21 mouse cellular contexts compared by ENCODE assay signal in genomic region chr12:31725511-31726275, GRCm38 (mm10). TPM values are rescaled to one million over a fixed set of nuclear protein-coding genes. Genes with fewer than 3 reads are reported as not detected.
DNase-seq lines count a peak whose midpoint lies in the region; ATAC-seq and TF ChIP-seq lines count a peak whose summit lies in the region.
"Had no signal": no experiment of that assay in that cellular context is flagged by ENCODE, and none has a peak within 500 bp of the region (broad histone marks: within the 10 kb centered on the region; RNA-seq: fewer than 3 reads in every experiment).

No protein-coding gene starts in this region.

- peaks cover 4% of the 10 kb centered on the region for H3K36me3 ChIP-seq in heart, adult 2 months (ENCODE audit: control insufficient read depth, insufficient read depth, low read length)
- H3K36me3 ChIP-seq in heart, embryonic 16.5 days (ENCODE audit: control insufficient read depth, insufficient read depth), result 0 out of 2 replicates have a peak, but pooled peaks cover 2% of the 10 kb centered on the region
- no peaks in the 10 kb centered on the region for H3K36me3 ChIP-seq in kidney, embryonic 16.5 days (ENCODE audit: insufficient read depth, low read length)
- H3K36me3 ChIP-seq in hindbrain, embryonic 11.5 days (ENCODE audit: control insufficient read depth, insufficient read depth, low read length), result no peaks in the 10 kb centered on the region
- H3K36me3 ChIP-seq in kidney, adult 2 months (ENCODE audit: control insufficient read depth, insufficient read depth, low read length), result no peaks in the 10 kb centered on the region
- H3K36me3 ChIP-seq: limb, embryonic 10.5 days; neural tube, embryonic 13.5 days had no signal

- peaks cover 1% of the 10 kb centered on the region for H3K4me1 ChIP-seq in heart, adult 2 months (ENCODE audit: control insufficient read depth, insufficient read depth, low read length)
- H3K4me1 ChIP-seq in heart, embryonic 16.5 days (ENCODE audit: control insufficient read depth, insufficient read depth, low read length), result peaks cover 17% of the 10 kb centered on the region
- H3K4me1 ChIP-seq in kidney, embryonic 16.5 days (ENCODE audit: insufficient read depth, low read length), result no peaks in the 10 kb centered on the region
- no peaks in the 10 kb centered on the region for H3K4me1 ChIP-seq in hindbrain, embryonic 11.5 days (replicated peaks; ENCODE audit: control insufficient read depth, insufficient read depth, low read length)
- H3K4me1 ChIP-seq in kidney, adult 2 months (ENCODE audit: control insufficient read depth, insufficient read depth, low read length), result 0 out of 2 replicates have a peak, but pooled peaks cover 3% of the 10 kb centered on the region

- H3K9ac ChIP-seq in heart, adult 2 months (ENCODE audit: low read depth, low read length), result no peak overlapping the region
- no peak overlapping the region for H3K9ac ChIP-seq in heart, embryonic 16.5 days (ENCODE audit: low read length)
- no peak overlapping the region for H3K9ac ChIP-seq in kidney, embryonic 16.5 days (replicated peaks; ENCODE audit: low read length)
- no peak overlapping the region for H3K9ac ChIP-seq in hindbrain, embryonic 11.5 days (ENCODE audit: low read depth, low read length)
- H3K9ac ChIP-seq: liver, embryonic 14.5 days; neural tube, embryonic 13.5 days had no signal

- 77% methylated on average over 12 of the region's 12 CpGs for WGBS in heart, adult 2 months
- 65% methylated on average over 12 of the region's 12 CpGs for WGBS in heart, embryonic 16.5 days
- WGBS in kidney, embryonic 16.5 days, result 90% methylated on average over 12 of the region's 12 CpGs
- WGBS in hindbrain, embryonic 11.5 days, result 85% methylated on average over 12 of the region's 12 CpGs
- WGBS in kidney, adult 2 months, result 84% methylated on average over 12 of the region's 12 CpGs

- intact Hi-C loops in heart, adult 2 months (cut with DNase I), result loop anchor here (5.0 kb wide), 1 partner anchor 122 kb away; no protein-coding TSS in a partner anchor

- TF ChIP-seq CTCF in heart, adult 2 months (IDR thresholded peaks at IDR 0.05), result no peak
- no peak for TF ChIP-seq CTCF in kidney, adult 2 months (conservative IDR thresholded peaks at IDR 0.05; ENCODE audit: insufficient read depth, insufficient read length, low read depth, low read length)

- peak; percentile 60 for ATAC-seq in heart, embryonic 16.5 days (replicated peaks; ENCODE audit: extremely low read depth, insufficient read depth, low FRiP score)
- ATAC-seq in kidney, embryonic 16.5 days (ENCODE audit: low FRiP score, low TSS enrichment), result no peak
- no peak for ATAC-seq in hindbrain, embryonic 11.5 days (ENCODE audit: low FRiP score)
- ATAC-seq: hindbrain, postnatal 0 days; lung, postnatal 0 days had no signal

- peak; percentile 91 for TF ChIP-seq EP300 in heart, adult 2 months (IDR thresholded peaks at IDR 0.05; ENCODE audit: insufficient read depth, low read depth, low read length)

- no peak overlapping the region for H3K4me2 ChIP-seq in heart, embryonic 16.5 days (ENCODE audit: low read depth, low read length)
- H3K4me2 ChIP-seq in kidney, embryonic 16.5 days (replicated peaks; ENCODE audit: low read depth, low read length), result no peak overlapping the region
- H3K4me2 ChIP-seq in hindbrain, embryonic 11.5 days (replicated peaks; ENCODE audit: low read depth, low read length), result no peak overlapping the region
- H3K4me2 ChIP-seq: neural tube, embryonic 13.5 days had no signal

- TF ChIP-seq POLR2A in heart, adult 2 months (IDR thresholded peaks at IDR 0.05; ENCODE audit: insufficient read depth, low read depth, low read length), result no peak
- TF ChIP-seq POLR2A in kidney, adult 2 months (IDR thresholded peaks at IDR 0.05; ENCODE audit: low read depth, low read length), result no peak

- peak; percentile 7 for DNase-seq in ovary, postnatal 36 days (ENCODE audit: low spot score)
- no peak for DNase-seq in ovary, postnatal 10 days (ENCODE audit: low spot score)
- DNase-seq in heart, adult 2 months, result peak in 1 of 2 experiments; percentile 76
- DNase-seq in hindbrain, embryonic 11.5 days (ENCODE audit: low spot score), result no peak
- DNase-seq in kidney, adult 2 months, result no peak
- DNase-seq: cerebellum, adult 2 months; kidney, adult 9 months; right cerebral cortex, adult 18-20 months; thymus, postnatal 4 days had no signal

- H3K4me3 ChIP-seq in heart, adult 2 months, result no peak overlapping the region
- no peak overlapping the region for H3K4me3 ChIP-seq in heart, embryonic 16.5 days (ENCODE audit: low read length)
- H3K4me3 ChIP-seq in kidney, embryonic 16.5 days (ENCODE audit: low read length), result no peak overlapping the region
- H3K4me3 ChIP-seq in hindbrain, embryonic 11.5 days (ENCODE audit: low read depth, low read length), result no peak overlapping the region
- no peak overlapping the region for H3K4me3 ChIP-seq in kidney, adult 2 months (ENCODE audit: insufficient read depth, low read depth, low read length)
- H3K4me3 ChIP-seq: limb, embryonic 10.5 days; neural tube, embryonic 13.5 days had no signal

- H3K27ac ChIP-seq in heart, adult 2 months, result peak overlapping the region; percentile 62
- peak overlapping the region; percentile 78 for H3K27ac ChIP-seq in heart, embryonic 16.5 days (ENCODE audit: low read length)
- no peak overlapping the region for H3K27ac ChIP-seq in kidney, embryonic 16.5 days (ENCODE audit: low read length)
- no peak overlapping the region for H3K27ac ChIP-seq in hindbrain, embryonic 11.5 days (ENCODE audit: low read depth, low read length)
- H3K27ac ChIP-seq in kidney, adult 2 months (ENCODE audit: insufficient read depth, low read depth, low read length), result no peak overlapping the region
- H3K27ac ChIP-seq: hindbrain, postnatal 0 days; limb, embryonic 10.5 days; liver, embryonic 14.5 days; neural tube, embryonic 13.5 days; stomach, postnatal 0 days had no signal

- no peaks in the 10 kb centered on the region for H3K27me3 ChIP-seq in heart, adult 2 months (ENCODE audit: control insufficient read depth, insufficient read depth, low read length)
- no peaks in the 10 kb centered on the region for H3K27me3 ChIP-seq in heart, embryonic 16.5 days (ENCODE audit: control insufficient read depth, insufficient read depth, low read length)
- no peaks in the 10 kb centered on the region for H3K27me3 ChIP-seq in kidney, embryonic 16.5 days (ENCODE audit: insufficient read depth, low read length)
- H3K27me3 ChIP-seq in hindbrain, embryonic 11.5 days (ENCODE audit: control insufficient read depth, insufficient read depth, low read length), result no peaks in the 10 kb centered on the region
- no peaks in the 10 kb centered on the region for H3K27me3 ChIP-seq in kidney, adult 2 months (replicated peaks; ENCODE audit: control insufficient read depth, insufficient read depth, low read length)
- H3K27me3 ChIP-seq: neural tube, embryonic 13.5 days had no signal

- no peaks in the 10 kb centered on the region for H3K79me2 ChIP-seq in heart, adult 2 months (replicated peaks; ENCODE audit: control insufficient read depth, insufficient read depth, low read length)

- H3K9me3 ChIP-seq in heart, embryonic 16.5 days (replicated peaks; ENCODE audit: control insufficient read depth, low read length), result no peaks in the 10 kb centered on the region; the same call in 1 of the 2 replicates
- H3K9me3 ChIP-seq in kidney, embryonic 16.5 days (ENCODE audit: low read length), result no peaks in the 10 kb centered on the region
- H3K9me3 ChIP-seq in hindbrain, embryonic 11.5 days (ENCODE audit: control insufficient read depth, low read length), result no peaks in the 10 kb centered on the region
- H3K9me3 ChIP-seq: limb, embryonic 10.5 days; neural tube, embryonic 13.5 days had no signal

RNA-seq across cellular contexts. Expression of gene Gpr22, which starts 11.9 kb away (rescaled TPM):
- total RNA-seq in heart, adult 2 months (2021), result 10 to 100 TPM; 19.0 to 29.6 TPM
- polyA plus RNA-seq in heart, adult 2 months (2012; rRNA removed), result 12.4 and 37.9 TPM in 2 replicates
- 7.5 and 8.1 TPM in 2 replicates for polyA plus RNA-seq in heart, embryonic 16.5 days (2015; fragmentation: Nextera tagmentation; extraction: Ambion mirVana)
- polyA plus RNA-seq in kidney, embryonic 16.5 days (2015; fragmentation: Nextera tagmentation; extraction: Ambion mirVana), result 0.39 and 0.46 TPM in 2 replicates
- polyA plus RNA-seq in hindbrain, embryonic 11.5 days (2014; fragmentation: Nextera tagmentation; extraction: Ambion mirVana), result 11.0 and 12.7 TPM in 2 replicates
- polyA plus RNA-seq in kidney, adult 2 months (2012; rRNA removed), result 0.08 TPM in 1 of 2 replicates, not detected in the other
- total RNA-seq: gastrocnemius, postnatal 4 days; megakaryocyte-erythroid progenitor cell, adult 5-6 weeks; monocyte, adult 5-6 weeks had no signal
- polyA plus RNA-seq: spleen, adult 2 months had no signal

Comparison
In these comparisons a context has a peak if more than half of its experiments do, and no peak if none do; other contexts are left out.
1. H3K27ac ChIP-seq: peak in heart, adult 2 months (single experiment) and heart, embryonic 16.5 days (single experiment); none in kidney, embryonic 16.5 days (single experiment), hindbrain, embryonic 11.5 days (single experiment) and kidney, adult 2 months (single experiment).